Mouse (Mus musculus): ENCODE measurements around the gene Ptch1.

GRCm38 (mm10) chr13:63574601-63575000 lies 1.2 kb upstream of the Ptch1 start:
- TF ChIP-seq CTCF (IDR thresholded peaks at IDR 0.05 in 2 of 3, conservative IDR thresholded peaks at IDR 0.05 in 1 of 3; ENCODE audit: control insufficient read depth in 1 of 3, insufficient read depth in 1 of 3, low read depth in 2 of 3, low read length in 3 of 3, poor library complexity in 1 of 3, severe bottlenecking in 1 of 3) (no peak), ZNF384 (IDR thresholded peaks at IDR 0.05; ENCODE audit: low read depth, low read length) (no peak), POLR2A (IDR thresholded peaks at IDR 0.05; ENCODE audit: control insufficient read depth in 1 of 2, insufficient read depth in 1 of 2, low read depth in 1 of 2, low read length in 2 of 2, poor library complexity in 1 of 2) (no peak), USF1 (IDR thresholded peaks at IDR 0.05; ENCODE audit: low read depth, low read length) (no peak), KAT2A (conservative IDR thresholded peaks at IDR 0.05; ENCODE audit: low read depth, low read length) (no peak), GATA1 (IDR thresholded peaks at IDR 0.05; ENCODE audit: low read depth, low read length) (no peak), JUND (IDR thresholded peaks at IDR 0.05; ENCODE audit: low read depth, low read length) (no peak), ELF1 (IDR thresholded peaks at IDR 0.05; ENCODE audit: low read depth, low read length) (no peak), ZKSCAN1 (IDR thresholded peaks at IDR 0.05; ENCODE audit: low read depth, low read length) (no peak), NRF1 (IDR thresholded peaks at IDR 0.05; ENCODE audit: insufficient read depth, low read depth, low read length, poor library complexity, severe bottlenecking) (no peak), CHD2 (IDR thresholded peaks at IDR 0.05; ENCODE audit: low read length) (no peak), POLR2AphosphoS2 (IDR thresholded peaks at IDR 0.05; ENCODE audit: low read length) (no peak), E2F4 (IDR thresholded peaks at IDR 0.05; ENCODE audit: borderline replicate concordance, low read depth, low read length) (no peak)
